Mouse (Mus musculus) natural killer cell, adult 2 months (primary cell): ENCODE measurements around the gene Cdhr4.

Experiments used
- DNase-seq, 2 experiments: peaks; one replicate each; pipeline ENCODE4 v3.0.0; 2022; ENCODE audit warnings: low spot score in 2 of 2

Gene Cdhr4

DNA sequence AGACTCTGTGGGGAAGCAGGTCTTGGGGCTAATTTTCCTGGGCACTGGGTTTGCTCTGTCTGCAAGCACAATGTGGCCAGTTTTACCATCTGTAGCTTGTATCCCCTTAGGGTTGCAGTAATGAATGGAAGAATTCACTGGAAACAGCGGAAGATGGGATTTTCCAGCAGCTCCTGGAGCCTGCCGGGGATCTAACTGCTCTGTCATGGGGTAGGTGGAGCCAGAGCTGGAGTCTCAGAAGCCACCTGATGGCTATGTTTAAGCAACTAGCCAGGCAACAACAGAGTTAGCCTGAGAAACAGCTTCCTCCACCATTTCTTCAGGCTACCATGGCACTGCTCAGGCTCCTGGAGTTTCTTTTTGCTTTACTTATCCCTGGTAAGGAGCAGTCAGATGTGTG is at the start of gene Cdhr4:
TSS of gene Cdhr4 (plus strand) at position 301 of the 400 bp plus-strand sequence.
- no peak for DNase-seq

- DNase-seq: no peak
Observed at GRCm38 (mm10) chr9:107947241-107948194, 44.8 kb upstream of the Cdhr4 start.

DNA sequence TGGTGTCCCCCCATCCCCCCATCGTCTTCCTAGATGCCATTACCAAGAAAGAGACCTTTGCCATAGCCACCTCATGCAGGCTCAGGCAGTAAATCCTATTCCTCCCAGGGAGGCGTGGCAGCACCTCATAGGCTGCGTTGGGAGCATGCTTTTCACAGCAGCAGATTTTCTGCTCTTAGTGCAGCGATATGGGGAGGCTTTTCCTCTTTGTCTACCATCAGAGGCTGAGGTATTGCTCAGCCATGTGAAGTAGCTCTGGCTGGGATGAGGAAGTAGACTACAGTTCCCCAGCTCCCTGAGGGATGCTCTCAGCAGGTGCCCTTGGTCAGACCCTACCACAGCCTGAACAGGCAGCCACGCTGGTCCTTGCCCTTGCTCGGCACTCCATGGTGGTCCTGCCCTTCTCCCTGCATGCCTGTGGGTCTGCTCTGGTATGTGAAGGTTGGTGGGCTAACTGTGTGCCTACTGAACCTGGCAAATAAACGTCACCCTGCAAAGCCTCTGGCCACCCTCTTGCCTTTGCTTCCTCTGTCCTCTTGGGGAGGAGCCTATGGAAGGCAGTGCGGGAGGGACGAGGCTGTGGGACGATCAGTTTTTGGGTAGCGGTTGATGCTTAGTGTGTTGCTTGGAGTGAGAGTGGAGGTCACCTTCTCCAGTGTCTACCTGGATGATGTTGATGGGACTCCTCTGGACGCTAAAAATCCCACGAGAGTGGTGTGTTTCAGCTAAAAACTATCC is 42.9 kb upstream of the Cdhr4 start:
- DNase-seq: no peak

DNA sequence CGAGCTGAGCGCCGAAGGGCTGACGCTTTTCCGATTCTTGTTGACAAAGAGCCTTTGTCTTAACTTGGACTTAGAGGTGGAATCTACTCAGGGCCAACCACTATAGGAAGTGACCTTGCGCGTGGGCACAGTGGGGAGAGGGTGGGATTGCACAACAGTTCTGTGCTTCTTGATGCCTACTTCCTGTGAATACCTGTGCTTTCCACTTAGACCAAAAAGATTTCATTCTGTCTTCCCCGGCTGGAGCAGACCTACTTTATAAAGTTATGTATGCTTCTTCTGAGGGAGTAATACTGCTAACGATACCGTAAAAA is 42.4 kb upstream of the Cdhr4 start, which contains the start of gene Traip:
TSS of gene Traip (plus strand) at position 215 of the 314 bp plus-strand sequence.
- no peak for DNase-seq

DNA sequence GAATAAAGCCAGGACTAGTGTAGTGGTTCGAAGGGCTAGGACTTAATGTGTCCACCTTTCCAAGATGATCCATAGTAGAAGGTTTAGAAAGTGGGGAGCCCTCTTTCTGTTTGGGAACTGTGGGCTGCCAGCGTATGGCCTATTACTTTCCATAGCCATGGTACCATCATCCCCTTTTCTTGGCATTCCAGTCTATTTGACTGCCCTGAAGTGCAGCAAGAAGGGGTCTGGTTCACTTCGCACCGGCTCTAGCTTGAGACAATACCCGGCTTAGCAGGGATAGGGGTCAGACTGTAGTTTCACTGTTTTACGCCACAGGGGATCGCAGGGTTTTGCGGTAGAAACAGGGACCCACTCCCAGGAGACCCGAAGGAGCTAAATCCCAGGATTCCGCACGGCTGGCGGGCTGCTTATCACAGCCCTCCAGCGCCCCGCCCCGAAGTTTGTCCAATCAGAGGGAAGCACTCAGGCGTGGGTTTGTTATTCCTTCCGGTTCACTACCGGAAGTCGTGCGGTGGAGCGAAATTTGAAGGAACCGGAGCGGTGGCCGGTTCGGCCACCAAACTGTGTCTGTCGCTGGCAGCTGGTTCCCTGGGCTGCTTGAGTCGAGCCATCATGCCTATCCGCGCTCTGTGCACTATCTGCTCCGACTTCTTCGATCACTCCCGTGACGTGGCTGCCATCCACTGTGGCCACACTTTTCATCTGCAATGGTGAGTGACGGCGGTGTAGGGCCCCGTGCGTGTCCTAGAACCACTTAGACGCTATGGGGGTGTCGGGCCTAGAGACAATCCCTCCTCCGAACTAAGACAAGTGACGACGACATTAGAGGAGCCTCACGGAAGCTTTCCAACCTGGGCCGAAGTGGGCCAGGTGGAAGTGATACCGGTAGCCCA is 41.6 kb upstream of the Cdhr4 start:
- peak; percentile 78 to 80 for DNase-seq

- DNase-seq: no peak
Observed at GRCm38 (mm10) chr9:107955613-107956289, 36.5 kb upstream of the Cdhr4 start.

- DNase-seq: no peak
Observed at GRCm38 (mm10) chr9:107957141-107957540, 35.2 kb upstream of the Cdhr4 start.

- DNase-seq: no peak
Observed at GRCm38 (mm10) chr9:107959896-107960295, 32.4 kb upstream of the Cdhr4 start.

- DNase-seq: no peak
Observed at GRCm38 (mm10) chr9:107960928-107961327, 31.4 kb upstream of the Cdhr4 start.

- DNase-seq: no peak
Observed at GRCm38 (mm10) chr9:107961351-107961762, 30.9 kb upstream of the Cdhr4 start.

DNA sequence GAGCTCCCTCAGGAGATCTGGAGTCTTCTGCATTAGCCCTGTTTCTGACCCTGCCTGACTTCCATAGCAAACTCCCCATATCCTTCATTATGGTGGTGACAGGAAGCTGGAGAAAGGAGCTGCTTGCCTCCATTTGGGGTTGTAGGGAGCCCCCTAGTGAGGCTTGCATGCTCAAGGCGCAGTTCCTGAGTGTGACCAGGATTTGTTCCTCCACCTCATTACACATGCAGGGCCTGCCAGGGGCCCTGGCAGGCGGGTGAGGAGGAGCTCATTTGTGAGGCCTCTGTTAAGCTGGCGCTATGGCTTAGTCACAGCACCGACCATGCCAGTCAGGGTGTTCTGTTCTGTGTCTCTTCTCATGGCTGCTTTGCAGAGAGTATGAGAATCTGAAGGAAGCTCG is 30.4 kb upstream of the Cdhr4 start:
- DNase-seq: no peak

DNA sequence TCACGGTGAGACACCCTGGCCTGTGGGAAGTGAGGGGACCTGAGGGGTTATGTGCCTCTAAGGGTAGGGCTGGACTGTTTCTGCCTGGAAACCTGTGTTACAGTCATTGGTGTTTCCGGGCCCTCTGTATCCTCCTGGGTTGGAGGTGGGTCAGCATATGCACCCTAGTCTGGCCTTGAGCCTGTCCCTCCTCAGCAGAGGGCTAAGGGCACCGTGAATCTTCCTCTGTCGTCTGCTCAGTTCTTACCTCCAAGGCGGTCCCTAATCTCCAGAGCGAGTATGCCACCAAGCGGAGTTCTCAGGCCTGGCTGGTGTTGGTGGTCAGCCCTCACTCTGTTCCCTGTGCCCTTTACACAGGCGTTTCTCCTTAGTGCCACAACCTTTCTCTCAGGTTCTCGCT is 29.4 kb upstream of the Cdhr4 start:
- no peak for DNase-seq

DNA sequence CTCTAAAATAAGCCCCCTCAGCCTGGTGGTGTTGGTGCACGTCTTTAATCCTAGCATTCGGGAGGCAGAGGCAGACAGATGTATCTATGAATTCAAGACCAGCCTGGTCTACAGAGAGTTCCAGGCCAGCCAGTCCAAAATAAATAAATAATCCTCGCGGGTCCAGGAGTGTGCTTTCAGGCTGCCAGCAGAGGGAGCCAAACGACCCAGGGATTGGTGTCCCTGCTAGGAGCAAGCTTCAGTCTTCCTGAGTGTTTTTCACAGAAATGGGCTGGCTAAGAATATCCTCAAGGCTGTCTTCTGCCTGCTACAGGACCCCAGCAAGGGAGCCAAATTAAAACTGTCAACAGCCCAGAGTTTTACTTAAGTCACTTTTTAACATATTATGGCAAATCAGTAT is 28.6 kb upstream of the Cdhr4 start:
- peak; percentile 68 to 74 for DNase-seq

- no peak for DNase-seq
Observed at GRCm38 (mm10) chr9:107964681-107965080, 27.6 kb upstream of the Cdhr4 start.

GRCm38 (mm10) chr9:107966676-107967075 is 25.6 kb upstream of the Cdhr4 start:
- no peak for DNase-seq

DNA sequence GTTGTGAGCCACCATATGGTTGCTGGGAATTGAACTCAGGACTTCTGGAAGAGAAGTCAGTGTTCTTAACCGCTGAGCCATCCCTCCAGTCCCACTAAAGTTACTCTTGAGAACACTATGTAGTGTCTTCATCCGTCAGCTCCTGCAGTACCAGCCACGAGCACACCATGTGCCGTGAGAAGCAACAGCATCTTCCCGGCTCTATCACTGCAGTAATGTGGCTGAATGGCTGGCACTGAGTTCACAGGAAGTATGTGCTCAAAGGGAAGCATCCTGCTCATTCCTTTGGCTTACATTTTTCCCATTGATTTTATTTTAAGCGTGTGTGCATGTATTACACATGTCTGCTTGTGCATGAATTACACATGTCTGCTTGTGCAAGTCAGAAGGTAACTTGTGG is 24.9 kb upstream of the Cdhr4 start:
- DNase-seq: no peak

DNA sequence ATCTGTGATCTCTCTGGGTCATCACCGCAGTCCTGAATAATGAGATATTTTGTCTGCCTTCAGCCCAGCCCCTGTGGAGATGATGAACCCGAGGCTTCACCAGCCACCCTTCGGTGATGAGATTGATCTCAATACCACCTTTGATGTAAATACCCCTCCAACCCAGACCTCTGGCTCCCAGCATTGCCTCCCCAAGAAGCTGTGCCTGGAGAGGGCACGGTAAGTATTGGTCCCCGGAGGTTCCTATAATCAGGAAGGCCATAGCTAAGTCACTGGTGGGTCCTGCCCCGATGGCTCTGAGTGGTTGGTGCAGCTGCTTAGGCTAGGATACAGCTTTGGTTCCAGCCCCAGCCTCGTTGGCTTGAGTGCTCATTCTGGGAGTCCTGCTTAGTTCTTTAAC is 23.8 kb upstream of the Cdhr4 start:
- DNase-seq: no peak

- no peak for DNase-seq
Observed at GRCm38 (mm10) chr9:107970311-107970710, 22.0 kb upstream of the Cdhr4 start.

DNA sequence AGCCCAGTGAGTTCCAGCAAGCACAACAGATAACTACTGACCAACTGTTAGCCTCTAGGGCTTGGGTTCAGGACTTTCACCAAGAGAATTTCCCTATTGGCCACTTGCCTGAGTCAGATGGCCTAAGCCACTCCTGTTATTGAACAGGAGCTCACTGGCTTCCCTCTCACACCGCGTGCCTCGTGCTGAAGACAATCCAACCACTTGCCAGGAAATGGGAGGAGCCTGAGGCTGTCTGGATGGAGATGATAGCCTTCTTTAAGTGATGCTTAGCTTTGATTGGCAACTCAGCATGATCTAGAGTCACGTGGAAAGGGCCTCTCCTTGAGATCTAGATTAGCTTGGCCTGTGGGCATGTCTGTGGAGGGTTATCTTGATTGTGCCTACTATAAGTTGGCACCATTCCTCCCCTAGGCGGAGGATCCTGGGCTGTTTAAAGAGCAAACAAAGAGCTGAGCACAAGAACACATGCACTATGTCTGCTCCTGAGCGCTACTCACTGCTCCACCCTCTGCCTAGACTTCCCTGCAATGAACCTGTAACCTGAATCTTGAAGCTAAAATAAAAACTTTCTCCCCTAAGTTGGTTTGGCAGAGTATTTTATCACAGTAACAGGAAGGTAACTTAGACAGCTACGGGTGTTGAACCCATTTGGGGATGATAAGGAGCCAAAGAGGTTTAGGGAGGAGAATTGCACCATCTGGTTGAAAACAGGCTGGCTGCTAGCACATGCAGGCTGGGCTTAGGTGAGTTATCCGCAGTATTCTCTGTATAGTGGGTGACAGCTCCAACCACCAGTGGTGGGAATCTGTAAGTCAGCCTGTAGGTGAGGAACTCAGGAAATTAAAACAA is 20.4 kb upstream of the Cdhr4 start:
- DNase-seq: no peak

GRCm38 (mm10) chr9:107974491-107975171 is 17.7 kb upstream of the Cdhr4 start:
- no peak for DNase-seq
